Mouse (Mus musculus) cerebellum, postnatal 10 days (tissue): Measurements from ENCODE around the gene Zfp598.
"Not testable (repeated sequence)": the region's sequence is repeated elsewhere in the genome, so short reads cannot be mapped to it uniquely, and the experiment has no call there.

ENCODE experiments used
- DNase-seq, 2 experiments: peaks; one replicate each; pipeline ENCODE4 v3.0.0; 2021; ENCODE audit warnings: mixed read lengths in 2 of 2

Gene Zfp598

DNA sequence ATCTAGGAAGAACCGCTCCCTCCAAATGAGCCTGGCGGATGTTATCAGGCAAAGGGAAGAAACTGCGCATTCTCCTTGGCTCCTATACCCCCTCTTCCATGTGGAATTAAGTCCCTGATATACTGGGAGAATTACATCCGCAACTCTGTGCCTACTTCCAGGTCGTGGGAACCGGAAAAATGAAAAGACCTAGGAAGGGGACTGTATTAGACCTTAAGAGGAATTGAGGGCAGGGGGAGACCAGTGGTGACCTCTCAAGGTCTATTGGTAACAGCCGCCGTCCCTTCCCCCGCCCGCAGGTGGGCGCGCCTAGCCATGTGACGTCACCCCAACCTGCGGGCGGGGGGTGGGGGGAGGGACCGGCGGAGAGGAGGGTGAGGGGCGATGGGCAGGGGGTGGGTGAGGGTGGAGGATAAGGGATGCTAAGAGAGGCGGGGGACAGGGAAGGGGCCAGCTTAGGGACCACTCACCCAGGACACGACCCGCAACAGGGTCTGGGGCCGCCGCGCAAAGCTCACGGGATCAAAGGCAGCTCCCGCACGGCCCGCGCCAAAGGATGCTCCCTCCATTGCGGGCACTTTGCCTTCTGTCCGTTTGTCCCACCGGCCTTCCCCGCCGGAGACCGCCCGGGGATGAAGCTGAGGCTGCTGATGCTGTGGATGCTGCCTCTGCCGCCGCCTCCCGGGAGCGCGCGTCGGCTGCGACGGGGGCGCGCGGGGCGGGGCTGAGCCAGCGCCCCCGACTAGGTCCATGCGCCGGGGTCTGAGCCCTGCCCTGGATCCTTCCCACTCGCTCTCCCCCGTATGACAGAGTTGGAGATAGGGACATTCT is 20.0 kb downstream of the Zfp598 start, which contains the start of gene Syngr3:
TSS of gene Syngr3 (minus strand) at position 705 of the 831 bp plus-strand sequence.
- DNase-seq: peak; percentile 84 to 85

DNA sequence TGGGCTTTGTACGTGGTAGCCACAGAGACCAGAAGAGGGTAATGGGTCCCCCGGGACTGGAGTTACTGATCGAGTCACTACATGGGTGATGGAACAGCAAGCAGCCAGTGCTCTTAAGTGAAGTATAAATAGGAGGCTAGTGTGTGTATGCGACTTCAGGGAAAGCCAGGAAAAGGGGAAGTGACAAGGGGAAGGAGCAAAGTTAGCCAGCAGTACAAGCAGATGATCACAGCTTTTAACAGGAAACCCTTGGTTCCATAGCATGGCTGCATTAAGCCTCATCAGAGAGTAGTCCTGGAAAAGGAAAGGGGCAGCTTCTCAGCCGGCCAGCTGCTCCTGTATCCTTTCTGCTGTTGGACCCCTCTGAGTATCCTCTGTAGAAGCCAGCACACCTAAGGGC is 22.9 kb downstream of the Zfp598 start:
- DNase-seq: no peak

DNA sequence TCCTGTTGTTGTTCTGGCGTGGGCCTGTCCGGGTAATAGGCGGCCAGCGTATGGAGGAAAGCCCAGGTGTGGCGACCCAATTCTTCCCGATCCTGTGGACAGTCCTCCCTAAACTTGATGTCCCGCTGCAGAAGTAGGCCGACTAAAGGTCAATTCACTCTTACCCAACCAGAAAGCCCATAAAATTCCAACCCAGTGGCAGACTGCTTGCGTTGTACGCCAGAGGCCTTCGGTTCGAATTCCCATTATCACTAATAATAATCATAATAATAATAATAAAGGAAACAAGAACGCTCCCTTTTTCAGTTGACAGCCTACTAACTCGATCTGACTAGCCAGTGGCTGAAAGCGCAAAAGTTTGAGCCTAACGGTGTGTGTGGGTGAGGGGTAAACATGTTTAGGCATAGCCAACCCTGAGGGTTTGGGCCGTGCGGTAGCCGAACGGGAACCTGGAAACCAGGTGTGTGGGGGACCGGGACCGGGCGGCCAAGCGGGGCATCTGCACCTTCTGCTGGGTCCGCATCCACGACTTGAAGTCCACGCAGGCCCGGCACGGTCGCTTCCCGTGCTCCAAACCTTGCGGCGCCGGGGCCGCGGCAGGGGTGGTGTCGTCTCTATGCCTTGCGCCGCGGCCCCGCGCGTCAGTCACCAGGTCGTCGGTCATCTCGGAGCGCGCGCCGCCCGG is 26.0 kb downstream of the Zfp598 start:
- no peak for DNase-seq

DNA sequence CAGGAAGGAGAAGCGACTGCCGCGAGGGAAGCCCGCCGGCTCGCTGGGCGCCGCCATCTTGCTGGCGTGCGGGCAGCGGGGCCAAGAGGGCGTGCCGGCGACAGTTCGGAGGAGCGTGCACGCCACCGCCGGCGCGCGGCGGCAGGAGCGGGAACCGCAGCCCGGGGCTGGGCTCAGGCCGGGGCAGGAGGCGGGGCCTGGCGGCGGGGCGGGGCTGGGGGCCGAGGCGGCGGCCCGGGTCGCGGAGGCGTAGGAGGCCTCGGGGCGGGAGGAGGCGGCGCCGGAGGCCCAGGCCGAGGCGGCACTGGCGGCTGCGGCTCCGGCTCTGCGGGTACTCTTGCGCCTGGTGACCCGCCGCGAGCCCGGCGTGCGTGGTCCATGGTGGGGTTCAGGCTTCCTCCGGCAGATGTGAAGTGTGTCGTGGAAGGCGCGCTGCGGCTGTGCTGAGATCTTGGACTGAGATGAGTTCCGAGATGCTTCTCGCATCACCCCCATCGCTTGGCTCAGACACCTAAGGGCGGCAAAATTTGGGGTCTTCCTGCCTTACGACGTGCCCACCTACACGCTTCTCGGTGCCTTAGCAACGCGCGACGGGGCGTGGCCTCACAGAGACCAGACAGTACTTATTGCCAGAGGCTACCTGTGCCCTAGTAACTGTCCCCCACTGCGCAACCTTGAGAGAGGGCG is 26.7 kb downstream of the Zfp598 start, which contains the start of the genes Gfer and Noxo1:
TSS of gene Gfer (minus strand) at position 146 of the 687 bp plus-strand sequence.
TSS of gene Noxo1 (plus strand) at position 224 of the 687 bp plus-strand sequence.
- DNase-seq: peak; percentile 93 to 96

DNA sequence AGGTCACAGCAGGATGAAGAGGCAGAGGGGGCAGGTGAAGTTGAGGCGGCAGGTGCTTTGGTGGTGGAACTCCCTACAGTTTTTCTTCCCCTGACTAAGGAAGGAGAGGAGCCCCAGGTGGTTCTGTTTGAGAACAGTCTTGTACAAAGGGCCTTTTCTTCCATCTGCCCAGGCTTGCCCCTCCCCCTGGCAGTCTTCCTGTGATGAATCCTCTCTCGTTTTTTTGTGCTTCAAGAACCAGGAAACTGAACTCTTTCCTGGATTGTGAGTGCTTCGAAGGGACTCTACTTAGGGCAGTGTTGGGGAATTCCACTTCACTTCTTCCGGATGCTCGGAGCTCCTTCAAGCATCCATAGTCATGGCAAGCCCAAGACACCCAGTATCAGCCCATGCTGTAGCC is 28.5 kb downstream of the Zfp598 start:
- DNase-seq: no peak

DNA sequence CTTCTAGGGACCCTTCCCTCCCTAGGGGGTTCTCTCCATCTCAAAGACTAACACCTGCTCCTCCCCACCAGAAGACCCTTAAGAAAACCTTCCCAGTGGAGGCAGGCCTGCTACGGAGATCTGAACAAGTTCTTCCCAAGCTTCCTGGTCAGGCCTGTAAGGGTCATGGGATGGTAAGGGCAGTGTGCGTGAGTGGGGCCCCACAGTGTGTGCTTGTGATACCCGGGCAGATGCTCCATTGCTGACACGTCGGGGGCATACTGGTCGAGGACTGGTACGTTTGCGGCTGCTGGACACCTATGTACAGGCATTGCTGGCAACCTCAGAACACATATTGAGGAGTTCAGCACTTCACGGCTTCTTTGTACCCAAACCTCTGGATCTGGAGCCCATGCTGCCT is 29.2 kb downstream of the Zfp598 start:
- no peak for DNase-seq

DNA sequence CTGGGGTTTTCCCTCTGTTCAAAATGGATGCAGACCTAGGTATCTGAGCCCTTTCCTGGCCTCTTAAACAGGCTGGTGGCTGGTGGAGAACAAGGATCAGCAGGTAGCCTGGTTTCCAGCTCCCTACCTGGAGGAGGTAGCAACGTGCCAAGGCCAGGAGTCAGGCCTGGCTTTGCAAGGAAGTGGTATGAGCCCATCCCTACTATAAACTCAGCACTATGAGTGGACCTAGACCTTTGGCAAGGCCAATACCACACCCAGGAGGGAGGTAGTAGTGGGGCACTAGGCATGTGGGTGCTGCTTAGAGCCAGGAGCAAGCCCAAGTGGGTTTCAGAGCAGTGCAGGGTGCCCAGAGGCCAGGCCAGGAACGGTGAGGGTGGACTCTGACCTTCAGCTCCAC is 30.0 kb downstream of the Zfp598 start:
- no peak for DNase-seq

DNA sequence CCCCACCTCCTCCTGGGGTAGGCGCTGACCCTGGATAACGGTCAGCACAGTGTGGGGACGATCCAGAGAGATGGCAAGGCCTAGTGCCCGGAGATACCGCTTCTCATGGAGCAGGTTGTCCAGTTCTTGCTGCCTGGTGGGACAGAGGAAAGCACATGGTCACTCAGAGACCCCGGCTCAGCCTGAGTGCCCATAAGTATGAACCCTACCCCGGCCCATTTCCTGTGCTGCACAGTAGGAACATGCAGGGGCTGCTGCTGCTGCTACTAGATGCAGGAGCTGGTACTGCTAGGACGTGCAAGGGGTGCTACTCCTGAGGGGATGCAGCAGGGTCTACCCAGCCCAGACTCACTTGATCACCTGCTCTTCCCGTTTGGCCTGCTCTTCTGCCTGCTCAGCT is 31.8 kb downstream of the Zfp598 start:
- no peak for DNase-seq

DNA sequence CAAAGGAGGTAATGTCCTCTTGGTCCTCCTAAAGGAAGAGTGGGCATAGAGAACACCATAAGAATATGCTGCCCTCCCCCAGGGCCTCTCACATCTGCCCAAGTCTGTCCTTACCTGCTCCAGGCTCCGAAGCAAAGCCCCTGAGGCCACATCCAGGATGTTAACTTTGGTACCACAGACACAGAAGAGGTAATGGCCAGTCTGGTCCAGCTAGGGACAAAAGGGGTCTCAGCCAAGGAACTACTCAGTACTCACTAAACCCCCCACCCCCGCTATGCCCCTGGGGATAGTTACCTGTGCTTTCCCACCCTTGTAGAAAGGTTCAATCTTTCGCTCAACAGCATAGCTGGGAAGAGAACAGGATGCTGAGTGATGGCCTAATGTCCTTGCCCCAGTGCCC is 36.3 kb downstream of the Zfp598 start:
- DNase-seq: no peak

DNA sequence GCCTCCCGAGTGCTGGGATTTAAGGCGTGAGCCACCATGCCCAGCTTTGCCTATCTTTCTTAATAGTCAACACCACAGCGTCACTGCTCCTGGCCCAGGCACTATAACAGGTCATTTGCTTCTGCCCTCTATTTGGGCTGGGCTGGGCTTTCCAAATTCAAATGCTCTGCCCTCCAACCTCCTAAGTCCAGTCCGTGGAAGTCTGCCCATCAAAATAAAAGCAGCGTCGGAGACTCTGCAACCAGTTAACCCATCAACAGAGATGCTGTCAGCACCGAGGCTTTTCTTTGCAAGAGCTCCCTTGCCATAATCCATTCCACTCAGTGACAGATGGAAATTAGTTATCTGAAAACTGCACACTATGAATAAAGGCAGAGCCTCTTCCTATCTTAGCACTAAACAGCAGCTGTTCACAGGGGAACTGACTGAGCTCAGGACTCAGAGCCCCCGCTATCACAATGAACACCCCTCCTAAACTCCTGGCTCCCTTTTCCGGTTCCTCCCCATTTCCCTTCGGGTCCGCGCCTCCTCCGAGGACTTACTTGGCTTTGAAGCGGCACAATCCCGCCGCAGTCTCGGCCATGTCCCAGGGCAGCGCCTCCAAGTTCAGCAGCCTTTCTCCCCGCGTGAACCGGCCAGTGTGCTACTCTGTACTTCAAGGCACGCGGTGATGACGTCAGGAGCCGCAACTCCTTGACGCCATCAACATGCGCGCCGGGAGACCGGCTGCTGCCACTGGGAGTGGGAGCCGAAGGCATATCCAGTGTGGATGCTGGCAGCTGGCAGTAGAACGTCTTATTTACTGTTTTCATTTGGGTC is 37.7 kb downstream of the Zfp598 start, which contains the start of gene Tbl3:
TSS of gene Tbl3 (minus strand) at position 679 of the 819 bp plus-strand sequence.
- peak; percentile 98 for DNase-seq

DNA sequence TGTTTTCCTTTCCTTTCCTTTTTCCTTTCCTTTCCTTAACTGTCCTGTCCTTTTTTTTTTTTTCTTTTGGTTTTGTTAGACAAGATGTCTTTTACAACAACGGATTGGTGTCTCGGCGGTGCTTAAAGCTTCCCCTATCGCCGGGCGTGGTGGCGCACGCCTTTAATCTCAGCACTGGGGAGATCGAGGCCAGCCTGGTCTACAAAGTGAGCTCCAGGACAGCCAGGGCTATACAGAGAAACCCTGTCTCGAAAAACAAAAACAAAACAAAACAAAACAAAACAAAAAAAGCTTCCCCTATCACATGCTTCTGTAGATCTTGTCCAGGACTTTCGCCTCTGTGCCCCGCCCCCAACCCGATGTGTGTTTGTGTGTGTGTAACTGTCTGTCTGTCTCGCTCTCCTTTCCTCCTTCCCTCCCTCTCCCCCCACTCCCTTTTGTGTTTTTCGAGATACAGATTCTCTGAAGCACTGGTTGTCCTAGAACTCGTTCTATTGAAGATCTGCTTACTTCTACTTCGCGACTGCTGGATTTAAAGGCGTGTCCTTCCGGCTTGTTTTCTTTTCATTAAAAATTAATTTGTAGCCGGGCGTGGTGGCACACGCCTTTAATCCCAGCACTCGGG is 38.4 kb downstream of the Zfp598 start:
- no peak for DNase-seq

DNA sequence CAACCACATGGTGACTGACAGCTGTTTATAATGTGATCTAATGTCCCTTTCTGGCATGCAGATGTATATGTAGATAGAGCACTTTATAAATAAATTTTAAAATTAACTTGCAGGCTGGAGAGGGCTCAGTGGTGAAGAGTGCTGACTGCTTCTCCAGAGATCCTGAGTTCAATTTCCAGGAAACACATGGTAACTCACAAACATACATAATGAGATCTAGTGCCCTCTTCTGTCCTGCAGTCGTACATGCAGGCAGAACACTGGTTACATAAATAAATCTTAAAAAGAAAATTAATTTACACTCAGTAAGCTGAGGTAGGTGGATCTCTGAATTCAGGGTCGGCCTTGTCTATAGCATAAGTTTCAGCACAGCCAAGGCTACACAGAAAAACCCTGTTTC is 39.2 kb downstream of the Zfp598 start:
- no peak for DNase-seq

DNA sequence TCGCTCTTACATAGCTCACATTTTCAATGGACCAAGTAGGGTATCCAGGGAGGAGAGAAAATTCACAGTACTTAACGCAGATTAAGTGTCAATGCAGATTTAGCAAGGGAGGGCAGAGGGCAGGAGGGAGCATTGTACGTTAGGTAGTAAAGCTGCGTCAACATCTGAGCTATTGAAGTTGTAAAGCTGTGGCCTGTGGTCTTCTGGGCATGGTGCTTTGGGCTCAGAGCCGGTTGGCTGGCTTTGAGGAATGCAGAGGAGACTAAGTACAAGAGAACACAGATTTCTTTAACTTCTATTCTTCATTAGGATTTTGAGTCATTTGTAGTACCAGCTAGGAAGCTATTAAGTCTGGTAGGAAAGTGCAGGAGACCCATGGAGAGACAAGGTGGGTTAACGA is 46.1 kb downstream of the Zfp598 start:
- DNase-seq: no peak

DNA sequence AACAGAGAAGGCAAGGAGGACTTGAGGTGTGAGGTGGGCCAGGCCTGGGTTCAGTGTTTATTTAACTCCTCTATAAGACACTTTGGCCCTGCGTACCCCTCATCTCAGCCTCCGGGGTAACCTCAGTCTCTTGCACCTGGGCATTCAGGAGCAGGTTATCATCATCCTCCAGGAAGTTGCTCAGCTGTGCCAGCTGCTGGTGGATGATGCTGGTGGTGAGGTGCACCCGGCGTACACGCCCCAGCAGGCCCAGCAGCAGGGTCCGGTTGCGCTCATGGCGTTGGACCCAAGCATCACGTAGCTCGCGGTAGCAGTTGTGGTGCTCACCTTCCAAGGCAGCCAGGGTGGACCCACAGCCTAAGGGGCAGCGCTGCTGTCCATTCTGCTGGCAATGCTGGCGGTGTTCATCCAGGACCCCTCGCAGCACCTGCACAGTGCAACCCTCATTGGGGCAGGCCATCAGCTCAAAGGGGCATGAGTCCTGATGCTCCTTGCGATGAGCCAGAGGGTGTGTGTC is 46.7 kb downstream of the Zfp598 start:
- no peak for DNase-seq

DNA sequence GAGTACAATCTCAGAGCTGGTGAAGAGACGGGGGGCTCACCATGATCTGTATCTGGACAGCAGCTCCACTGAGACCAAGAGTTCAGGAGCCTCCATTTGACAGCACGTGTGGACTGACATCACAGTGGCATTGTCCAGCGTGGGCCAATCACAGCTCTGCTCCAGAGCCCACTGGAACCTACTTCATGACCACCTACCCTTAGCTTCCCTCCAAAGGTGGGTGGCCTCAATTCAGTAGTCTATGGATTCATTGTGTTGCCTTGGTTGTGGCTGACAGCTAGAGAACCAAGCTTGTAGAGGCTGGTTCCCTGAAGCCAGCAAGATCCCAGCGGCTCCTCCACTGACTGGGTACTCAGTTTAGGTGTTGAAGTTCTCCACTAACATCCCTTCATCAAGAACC is 48.5 kb downstream of the Zfp598 start, which contains the start of the genes Rnf151 and Rps2:
TSS of gene Rnf151 (minus strand) at position 121 of the 400 bp plus-strand sequence.
TSS of gene Rps2 (plus strand) at position 174 of the 400 bp plus-strand sequence.
- DNase-seq: no peak

DNA sequence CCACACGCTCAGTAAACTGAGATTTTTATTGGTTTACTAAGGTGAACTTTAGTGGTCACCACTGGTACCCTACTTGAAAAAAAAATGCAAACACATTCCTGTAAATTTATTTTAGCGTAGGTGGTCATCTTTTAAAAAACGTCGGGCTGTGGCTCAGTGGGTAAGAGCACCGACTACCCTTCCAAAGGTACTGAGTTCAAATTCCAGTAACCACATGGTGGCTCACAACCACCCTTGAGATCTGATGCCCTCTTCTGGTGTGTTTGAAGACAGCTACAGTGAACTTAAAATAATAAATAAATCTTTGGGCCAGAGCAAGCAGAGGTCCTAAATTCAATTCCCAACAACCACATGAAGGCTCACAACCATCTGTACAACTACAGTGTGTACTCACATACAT is 49.5 kb downstream of the Zfp598 start:
- DNase-seq: not testable (repeated sequence)

DNA sequence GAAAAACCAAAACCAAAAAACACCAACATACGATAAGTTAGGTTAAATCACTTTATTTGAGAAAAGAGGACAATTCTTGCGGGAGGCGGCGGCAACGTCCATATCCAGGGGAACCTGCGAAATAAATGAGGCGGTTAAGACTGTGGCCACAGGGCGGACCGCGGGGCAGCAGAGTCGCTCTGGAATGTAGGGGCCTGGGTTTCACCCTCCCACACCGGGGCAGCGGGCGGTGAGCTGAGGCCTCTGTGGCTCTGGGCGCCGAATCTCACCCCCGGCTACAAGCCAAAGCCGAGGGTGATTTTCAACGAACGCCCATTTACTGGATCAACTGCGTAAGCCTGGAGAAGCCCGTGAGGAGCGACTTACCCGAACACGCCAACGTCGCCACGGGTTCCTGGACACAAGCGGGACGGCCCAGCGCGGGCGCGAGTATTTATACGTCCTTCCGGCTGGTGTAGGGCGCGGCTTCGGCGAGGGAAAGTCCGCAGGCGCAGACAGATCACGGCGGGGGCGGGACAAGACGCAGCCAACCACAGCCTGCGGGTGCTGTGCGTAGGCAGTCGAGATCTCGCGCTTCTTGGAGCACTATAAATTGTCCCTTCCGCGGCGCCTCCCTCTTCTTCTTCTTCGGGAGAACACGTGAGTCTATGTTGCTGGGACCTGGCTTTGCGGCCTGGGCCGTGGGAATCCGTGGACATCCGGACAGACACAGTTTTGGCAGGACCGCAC is 50.2 kb downstream of the Zfp598 start:
- DNase-seq: peak; percentile 99

DNA sequence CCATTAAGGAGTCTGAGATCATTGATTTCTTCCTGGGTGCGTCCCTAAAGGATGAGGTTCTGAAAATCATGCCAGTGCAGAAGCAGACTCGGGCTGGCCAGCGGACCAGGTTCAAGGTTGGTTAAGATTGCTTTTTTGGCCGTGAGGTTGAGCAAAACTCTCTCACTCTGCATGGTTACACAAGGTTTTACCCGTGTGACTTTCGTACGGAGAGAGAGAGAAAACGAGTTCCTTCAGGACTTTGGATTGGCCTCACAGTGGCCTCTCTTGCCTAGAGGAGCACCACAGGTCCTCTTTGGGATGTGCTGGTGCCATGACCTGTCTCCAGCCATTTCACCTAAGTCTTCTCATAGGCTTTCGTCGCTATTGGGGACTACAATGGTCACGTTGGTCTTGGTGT is 51.1 kb downstream of the Zfp598 start:
- DNase-seq: not testable (repeated sequence)

DNA sequence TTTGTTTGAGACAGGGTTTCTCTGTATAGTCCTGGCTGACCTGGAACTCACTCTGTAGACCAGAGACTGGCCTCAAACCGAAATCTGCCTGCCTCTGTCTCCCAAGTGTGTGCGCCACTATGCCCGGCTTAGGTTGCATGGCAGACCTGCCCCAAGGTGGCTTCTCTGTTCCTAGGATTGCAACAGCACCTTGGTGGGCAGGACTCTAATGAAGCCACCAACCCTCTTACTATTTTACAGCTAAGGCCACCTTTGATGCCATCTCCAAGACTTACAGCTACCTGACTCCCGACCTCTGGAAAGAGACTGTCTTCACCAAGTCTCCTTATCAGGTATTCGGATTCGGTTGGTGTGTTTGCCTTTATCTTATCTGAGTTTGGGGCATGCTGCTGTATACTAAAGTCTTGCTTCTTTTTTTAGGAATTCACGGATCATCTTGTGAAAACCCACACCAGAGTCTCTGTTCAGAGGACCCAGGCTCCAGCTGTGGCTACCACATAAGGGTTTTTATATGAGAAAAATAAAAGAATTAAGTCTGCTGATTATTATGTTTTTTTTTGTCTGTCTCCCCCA is 52.0 kb downstream of the Zfp598 start:
- not testable (repeated sequence) for DNase-seq

DNA sequence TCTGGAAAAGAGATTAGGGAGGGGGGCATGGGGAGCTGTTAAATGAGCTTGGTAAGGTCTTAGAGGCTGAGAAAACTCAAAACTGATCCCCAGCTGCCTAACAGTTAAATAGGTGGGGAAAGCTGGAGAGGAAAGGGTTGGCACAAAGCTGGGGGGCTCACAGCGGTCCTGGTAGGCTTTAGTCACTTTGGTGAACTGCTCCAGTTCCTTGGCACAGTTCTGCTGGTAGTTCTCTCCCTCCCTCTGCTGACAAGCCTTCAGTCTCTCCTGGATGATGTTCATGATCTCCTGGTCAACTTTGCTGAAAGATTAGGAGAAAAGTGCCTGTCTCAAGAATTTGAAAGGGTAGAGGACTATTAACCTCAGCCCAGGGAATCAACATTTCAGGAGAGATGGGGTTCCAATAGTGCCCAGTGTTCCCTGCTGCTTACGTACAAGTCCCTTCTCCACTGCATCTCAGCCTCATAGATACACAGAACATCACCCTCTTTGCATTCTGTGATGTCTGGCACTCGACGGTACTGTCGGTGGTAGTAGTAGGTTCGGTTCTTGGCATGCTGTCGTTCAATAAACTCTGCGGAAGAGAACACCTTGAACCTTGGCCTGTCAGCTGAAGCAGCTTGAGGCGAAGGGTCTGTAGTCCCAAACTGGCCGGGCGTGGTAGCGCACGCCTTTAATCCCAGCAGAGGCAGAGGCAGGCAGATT is 52.9 kb downstream of the Zfp598 start:
- no peak for DNase-seq
